32 mouse cellular contexts compared by ENCODE assay signal in the genomic region with DNA sequence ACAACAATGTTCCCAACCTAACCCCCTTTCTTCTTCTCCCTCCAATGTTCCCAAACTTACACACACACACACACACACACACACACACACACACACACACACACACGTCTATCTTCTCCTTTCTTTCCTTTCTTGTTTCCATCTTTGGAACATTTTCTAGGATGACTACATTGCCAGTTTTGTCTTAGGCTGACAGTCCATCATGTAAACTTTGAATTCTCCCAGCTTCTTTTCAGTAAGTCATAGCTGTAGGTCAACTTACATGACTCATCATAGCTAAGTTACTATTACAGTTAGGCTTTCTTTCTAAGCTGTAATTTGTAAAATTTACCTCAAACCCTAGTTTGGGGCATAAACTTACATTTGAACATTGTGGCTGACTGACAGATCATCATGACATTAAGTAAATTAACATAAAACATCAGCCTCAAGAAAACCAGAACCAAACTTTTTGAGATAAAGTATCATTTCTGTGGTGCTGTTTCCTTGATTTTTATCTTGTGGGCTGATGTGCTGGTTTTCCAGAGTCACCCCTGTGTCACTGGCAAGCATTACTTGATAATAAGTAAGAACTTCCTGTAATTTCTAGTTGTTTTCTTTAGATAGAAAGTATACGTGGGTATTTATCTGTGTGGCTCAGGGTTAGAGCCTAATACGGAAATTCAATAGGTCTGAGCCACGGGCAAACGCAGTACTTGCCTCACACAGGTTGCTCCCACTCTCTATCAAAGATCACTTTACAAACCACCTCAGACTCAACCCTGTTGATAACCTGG.
DNase-seq lines count a peak whose midpoint lies in the region; ATAC-seq and TF ChIP-seq lines count a peak whose summit lies in the region.
"Had no signal": no experiment of that assay in that cellular context is flagged by ENCODE, and none has a peak within 500 bp of the region (broad histone marks: within the 10 kb centered on the region; RNA-seq: fewer than 3 reads in every experiment).

No protein-coding gene starts in this region.

- TF ChIP-seq CTCF in hindbrain, postnatal 0 days (IDR thresholded peaks at IDR 0.05; ENCODE audit: low read depth) = no peak

- DNase-seq in embryonic facial prominence, embryonic 14.5 days (ENCODE audit: low spot score) = peak; percentile 17
- no peak for DNase-seq in embryonic facial prominence, embryonic 10.5 days (ENCODE audit: low spot score)
- DNase-seq in hindbrain, postnatal 0 days (ENCODE audit: low spot score) = no peak
- DNase-seq in hindbrain, embryonic 11.5 days (ENCODE audit: low spot score) = no peak
- DNase-seq in heart, postnatal 25 days (ENCODE audit: low spot score) = no peak
- DNase-seq: adrenal gland, adult 2 months; cerebellum, adult 8-10 months; cerebellum, postnatal 36 days; embryo, embryonic 11 days; gastrocnemius, postnatal 14 days; heart, adult 11 months; heart, postnatal 36 days; kidney, adult 18-20 months; kidney, postnatal 36 days; lung, embryonic 14.5 days; right cerebral cortex, postnatal 25 days; thymus, adult 18-20 months; thymus, postnatal 25 days had no signal

- 58% methylated on average over 5 of the region's 5 CpGs for WGBS in embryonic facial prominence, embryonic 14.5 days
- WGBS in embryonic facial prominence, embryonic 10.5 days = 63% methylated on average over 5 of the region's 5 CpGs
- WGBS in hindbrain, postnatal 0 days = 83% methylated on average over 5 of the region's 5 CpGs
- 72% methylated on average over 5 of the region's 5 CpGs for WGBS in hindbrain, embryonic 11.5 days

- no peak overlapping the region for H3K4me3 ChIP-seq in embryonic facial prominence, embryonic 14.5 days (ENCODE audit: low read depth, low read length)
- H3K4me3 ChIP-seq in embryonic facial prominence, embryonic 10.5 days = no peak overlapping the region
- no peak overlapping the region for H3K4me3 ChIP-seq in brown adipose tissue, adult 24 weeks (ENCODE audit: insufficient read depth, low read depth, low read length)
- no peak overlapping the region for H3K4me3 ChIP-seq in hindbrain, postnatal 0 days (ENCODE audit: low read length)
- no peak overlapping the region for H3K4me3 ChIP-seq in hindbrain, embryonic 11.5 days (ENCODE audit: low read depth, low read length)
- H3K4me3 ChIP-seq: embryonic facial prominence, embryonic 13.5 days; heart, embryonic 10.5 days; heart, embryonic 15.5 days; hindbrain, embryonic 13.5 days; layer of hippocampus, adult 2 months; left cerebral cortex, adult 2 months; limb, embryonic 12.5 days; liver, embryonic 15.5 days; midbrain, embryonic 12.5 days had no signal

- no peaks in the 10 kb centered on the region for H3K4me1 ChIP-seq in embryonic facial prominence, embryonic 14.5 days (ENCODE audit: control insufficient read depth, insufficient read depth, low read length)
- no peaks in the 10 kb centered on the region for H3K4me1 ChIP-seq in embryonic facial prominence, embryonic 10.5 days
- 0 out of 2 replicates have a peak, but pooled peaks cover 2% of the 10 kb centered on the region for H3K4me1 ChIP-seq in brown adipose tissue, adult 24 weeks (ENCODE audit: control insufficient read depth, insufficient read depth, insufficient read length, low read length)
- H3K4me1 ChIP-seq in hindbrain, postnatal 0 days (ENCODE audit: insufficient read depth, low read length) = no peaks in the 10 kb centered on the region
- no peaks in the 10 kb centered on the region for H3K4me1 ChIP-seq in hindbrain, embryonic 11.5 days (replicated peaks; ENCODE audit: control insufficient read depth, insufficient read depth, low read length)
- H3K4me1 ChIP-seq: embryonic facial prominence, embryonic 13.5 days; heart, embryonic 10.5 days; heart, embryonic 15.5 days; hindbrain, embryonic 13.5 days; limb, embryonic 12.5 days; liver, embryonic 15.5 days; midbrain, embryonic 12.5 days had no signal

- no peaks in the 10 kb centered on the region for H3K27me3 ChIP-seq in embryonic facial prominence, embryonic 14.5 days (replicated peaks; ENCODE audit: control insufficient read depth, insufficient read depth, low read length)
- no peaks in the 10 kb centered on the region for H3K27me3 ChIP-seq in embryonic facial prominence, embryonic 10.5 days (replicated peaks; ENCODE audit: low read depth, poor library complexity, severe bottlenecking)
- H3K27me3 ChIP-seq in hindbrain, postnatal 0 days (ENCODE audit: insufficient read depth, low read length) = no peaks in the 10 kb centered on the region
- no peaks in the 10 kb centered on the region for H3K27me3 ChIP-seq in hindbrain, embryonic 11.5 days (ENCODE audit: control insufficient read depth, insufficient read depth, low read length)
- H3K27me3 ChIP-seq: embryonic facial prominence, embryonic 13.5 days; heart, embryonic 15.5 days; hindbrain, embryonic 13.5 days; limb, embryonic 12.5 days; liver, embryonic 15.5 days; midbrain, embryonic 12.5 days had no signal

- no peak for ATAC-seq in embryonic facial prominence, embryonic 14.5 days (ENCODE audit: low read depth)
- ATAC-seq in megakaryocyte progenitor cell, adult 5-6 weeks (replicated peaks; ENCODE audit: poor library complexity) = peak; percentile 48
- ATAC-seq in hindbrain, postnatal 0 days = no peak
- ATAC-seq in hindbrain, embryonic 11.5 days (ENCODE audit: low FRiP score) = no peak
- ATAC-seq: activated CD4-positive, CD25-positive, alpha-beta regulatory T cell, adult 4 months; forebrain, embryonic 14.5 days; inflammation-experienced regulatory T-cells, adult 6 months had no signal

- H3K4me2 ChIP-seq in embryonic facial prominence, embryonic 14.5 days (ENCODE audit: low read depth, low read length) = no peak overlapping the region
- H3K4me2 ChIP-seq in hindbrain, postnatal 0 days (ENCODE audit: low read depth, low read length) = no peak overlapping the region
- H3K4me2 ChIP-seq in hindbrain, embryonic 11.5 days (replicated peaks; ENCODE audit: low read depth, low read length) = no peak overlapping the region
- H3K4me2 ChIP-seq: embryonic facial prominence, embryonic 13.5 days; heart, embryonic 15.5 days; hindbrain, embryonic 13.5 days; limb, embryonic 12.5 days; liver, embryonic 15.5 days; lung, embryonic 14.5 days; midbrain, embryonic 12.5 days had no signal

- intact Hi-C loops in heart, postnatal 25 days (cut with DNase I) = no loop called here

- no peak overlapping the region for H3K27ac ChIP-seq in embryonic facial prominence, embryonic 14.5 days (replicated peaks; ENCODE audit: low read depth, low read length)
- no peak overlapping the region for H3K27ac ChIP-seq in embryonic facial prominence, embryonic 10.5 days (replicated peaks)
- H3K27ac ChIP-seq in brown adipose tissue, adult 24 weeks (replicated peaks; ENCODE audit: low read depth, low read length) = peak overlapping the region; percentile 39; the same call in 1 of the 2 replicates
- H3K27ac ChIP-seq in hindbrain, postnatal 0 days = no peak overlapping the region
- H3K27ac ChIP-seq in hindbrain, embryonic 11.5 days (ENCODE audit: low read depth, low read length) = no peak overlapping the region
- H3K27ac ChIP-seq: embryonic facial prominence, embryonic 13.5 days; heart, embryonic 10.5 days; heart, embryonic 15.5 days; hindbrain, embryonic 13.5 days; layer of hippocampus, adult 2 months; left cerebral cortex, adult 2 months; limb, embryonic 12.5 days; liver, embryonic 15.5 days; midbrain, embryonic 12.5 days had no signal

- no peaks in the 10 kb centered on the region for H3K9me3 ChIP-seq in embryonic facial prominence, embryonic 14.5 days (ENCODE audit: control insufficient read depth, low read length)
- no peaks in the 10 kb centered on the region for H3K9me3 ChIP-seq in embryonic facial prominence, embryonic 10.5 days
- H3K9me3 ChIP-seq in hindbrain, postnatal 0 days (ENCODE audit: low read length) = no peaks in the 10 kb centered on the region
- H3K9me3 ChIP-seq in hindbrain, embryonic 11.5 days (ENCODE audit: control insufficient read depth, low read length) = no peaks in the 10 kb centered on the region
- H3K9me3 ChIP-seq: embryonic facial prominence, embryonic 13.5 days; heart, embryonic 10.5 days; heart, embryonic 15.5 days; hindbrain, embryonic 13.5 days; liver, embryonic 15.5 days; midbrain, embryonic 12.5 days had no signal

- H3K36me3 ChIP-seq in embryonic facial prominence, embryonic 14.5 days (ENCODE audit: control insufficient read depth, insufficient read depth, low read length) = no peaks in the 10 kb centered on the region
- no peaks in the 10 kb centered on the region for H3K36me3 ChIP-seq in embryonic facial prominence, embryonic 10.5 days (replicated peaks)
- no peaks in the 10 kb centered on the region for H3K36me3 ChIP-seq in hindbrain, postnatal 0 days (ENCODE audit: insufficient read depth, low read length)
- no peaks in the 10 kb centered on the region for H3K36me3 ChIP-seq in hindbrain, embryonic 11.5 days (ENCODE audit: control insufficient read depth, insufficient read depth, low read length)
- H3K36me3 ChIP-seq: embryonic facial prominence, embryonic 13.5 days; heart, embryonic 10.5 days; heart, embryonic 15.5 days; hindbrain, embryonic 13.5 days; limb, embryonic 12.5 days; liver, embryonic 15.5 days; midbrain, embryonic 12.5 days had no signal

- H3K9ac ChIP-seq in embryonic facial prominence, embryonic 14.5 days (ENCODE audit: low read depth, low read length) = no peak overlapping the region
- no peak overlapping the region for H3K9ac ChIP-seq in hindbrain, postnatal 0 days (replicated peaks; ENCODE audit: low read length)
- H3K9ac ChIP-seq in hindbrain, embryonic 11.5 days (ENCODE audit: low read depth, low read length) = no peak overlapping the region
- H3K9ac ChIP-seq: embryonic facial prominence, embryonic 13.5 days; heart, embryonic 15.5 days; hindbrain, embryonic 13.5 days; limb, embryonic 12.5 days; liver, embryonic 15.5 days; lung, embryonic 14.5 days; midbrain, embryonic 12.5 days had no signal
